Mouse (Mus musculus) kidney, postnatal 0 days (tissue): ENCODE measurements at regions not wholly inside any gene's neighbourhood (a gene's known extent, or its start where the extent isn't known, plus 50 kb on each side); places are given as distances from the start of the nearest gene placed in this dataset.

Source experiments
- ATAC-seq: fragments of 200-750 bp; cut with Nextera tagmentation; replicated peaks from 2 replicates; pipeline ENCODE4 v1.8.0; 2017; ENCODE audit warnings: low read depth, moderate number of reproducible peaks, moderate TSS enrichment, moderate library complexity; ENCODE audit not compliant: low FRiP score
- DNase-seq: peaks from one replicate; pipeline ENCODE4 v3.0.0-alpha.2; 2016; ENCODE audit warnings: low spot score
- H3K27ac ChIP-seq: fragments of 300-500 bp; sonication (generic); 2 replicates; pipeline ENCODE4 v1.5.1; 2014; ENCODE audit warnings: mild to moderate bottlenecking
- H3K27me3 ChIP-seq: fragments of 300-500 bp; sonication (generic); 2 replicates; pipeline ENCODE4 v1.6.1; 2014; ENCODE audit warnings: low read length, mixed read lengths; ENCODE audit not compliant: insufficient read depth
- H3K36me3 ChIP-seq: fragments of 300-500 bp; sonication (generic); 2 replicates; pipeline ENCODE4 v1.6.1; 2014; ENCODE audit warnings: low read length, mixed read lengths; ENCODE audit not compliant: insufficient read depth
- H3K4me1 ChIP-seq: fragments of 300-500 bp; sonication (generic); replicated peaks from 2 replicates; pipeline ENCODE4 v1.6.1; 2014; ENCODE audit warnings: antibody characterized with exemption, low read length, mixed read lengths; ENCODE audit not compliant: insufficient read depth
- H3K4me2 ChIP-seq: fragments of 300-500 bp; sonication (generic); 2 replicates; pipeline ENCODE4 v1.6.1; 2014; ENCODE audit warnings: mild to moderate bottlenecking, low read length, moderate library complexity, mixed read lengths
- H3K4me3 ChIP-seq: fragments of 300-500 bp; sonication (generic); replicated peaks from 2 replicates; pipeline ENCODE4 v1.5.1; 2014; ENCODE audit warnings: low read depth, low read length
- H3K9ac ChIP-seq: fragments of 300-500 bp; sonication (generic); 2 replicates; pipeline ENCODE4 v1.6.1; 2014; ENCODE audit warnings: low read depth, low read length
- H3K9me3 ChIP-seq: fragments of 300-500 bp; sonication (generic); replicated peaks from 2 replicates; pipeline ENCODE4 v1.6.1; 2016; ENCODE audit warnings: low read length, inconsistent platforms, mixed read lengths
- CTCF ChIP-seq: IDR thresholded peaks from 2 replicates; pipeline ENCODE4 v1.5.1; 2016; ENCODE audit warnings: antibody characterized with exemption, low read depth, mild to moderate bottlenecking, moderate library complexity
- WGBS: fragments of 180-500 bp; shearing (Covaris S2); extraction: QIAGEN DNeasy Blood & Tissue Kit; methylation state at CpG from one replicate; pipeline ENCODE4 v1.1.7; 2014; 5-methylcytosine and 5-hydroxymethylcytosine counted together

DNA sequence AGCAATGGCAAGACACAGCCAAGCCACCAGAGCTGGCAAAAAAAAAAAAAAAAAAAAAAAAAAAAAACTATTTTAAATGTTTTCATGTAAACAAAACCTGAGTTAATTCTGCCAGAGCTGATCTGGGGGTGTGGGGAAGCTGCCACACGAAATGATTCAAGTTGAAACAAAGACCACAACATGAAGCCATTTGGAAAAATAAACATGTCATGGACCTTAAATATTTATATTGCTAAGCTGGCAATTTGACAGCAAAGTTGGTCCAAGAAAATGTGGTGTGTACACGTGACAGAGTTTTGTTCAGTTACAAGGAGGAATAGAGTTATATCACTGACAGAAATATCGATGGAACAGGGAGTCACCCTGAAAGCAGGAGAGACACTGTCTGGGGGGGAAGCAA, 67.1 kb upstream of the Cdh5 start:
- DNase-seq (no peak), ATAC-seq (no peak)
- 62% methylated on average over 3 of the region's 3 CpGs for WGBS
- H3K9me3 ChIP-seq = no peaks in the 10 kb centered on the region
- H3K27ac ChIP-seq = no peak overlapping the region
- no peaks in the 10 kb centered on the region for H3K36me3 ChIP-seq
- H3K4me1 ChIP-seq = no peaks in the 10 kb centered on the region
- no peak overlapping the region for H3K9ac ChIP-seq
- no peak overlapping the region for H3K4me3 ChIP-seq
- TF ChIP-seq CTCF = no peak
- H3K27me3 ChIP-seq = no peaks in the 10 kb centered on the region
- no peak overlapping the region for H3K4me2 ChIP-seq

DNA sequence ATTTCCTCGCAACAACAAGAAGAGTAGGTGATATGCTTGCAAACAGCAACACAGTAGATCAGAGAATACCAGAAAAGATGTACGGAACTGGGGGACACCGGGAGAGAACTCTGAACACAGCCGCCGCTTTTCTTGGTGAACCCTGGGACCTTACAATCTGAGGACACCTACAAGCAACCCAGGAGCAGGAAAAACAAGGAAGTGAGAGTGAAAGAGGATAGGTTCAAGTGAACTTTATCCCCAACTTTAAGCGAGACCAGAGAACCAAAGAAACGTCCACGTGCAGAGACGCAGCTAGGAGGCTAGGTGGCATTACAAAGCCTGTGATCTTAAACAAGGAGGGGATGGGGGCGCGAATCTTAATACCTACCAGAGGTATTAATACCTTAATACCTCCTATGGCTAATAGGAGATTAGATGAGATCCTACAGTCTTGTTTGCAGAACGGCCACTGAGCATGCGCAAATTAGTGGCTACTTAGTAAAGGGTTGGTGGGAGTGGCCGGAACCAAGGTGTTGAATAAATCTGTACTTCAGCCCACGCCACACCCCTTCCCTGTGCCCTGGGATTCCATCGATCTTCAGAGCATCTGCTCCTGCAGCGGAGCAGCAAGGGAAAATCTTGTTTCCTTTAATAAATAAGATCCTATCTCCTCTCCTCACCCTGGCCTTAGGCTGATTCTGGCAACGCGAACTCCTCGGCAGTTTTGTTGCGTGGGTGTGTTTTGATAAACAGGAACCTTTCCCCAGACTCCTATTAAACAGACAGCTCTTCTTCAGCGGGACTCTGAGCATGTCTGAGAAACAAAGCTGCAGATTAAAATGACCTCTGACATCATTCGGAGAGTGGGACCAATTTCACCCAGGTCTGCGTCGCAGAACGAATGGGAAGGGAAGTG, 64.6 kb upstream of the Cdh5 start:
- no peak for ATAC-seq
- WGBS = 66% methylated on average over 26 of the region's 26 CpGs

DNA sequence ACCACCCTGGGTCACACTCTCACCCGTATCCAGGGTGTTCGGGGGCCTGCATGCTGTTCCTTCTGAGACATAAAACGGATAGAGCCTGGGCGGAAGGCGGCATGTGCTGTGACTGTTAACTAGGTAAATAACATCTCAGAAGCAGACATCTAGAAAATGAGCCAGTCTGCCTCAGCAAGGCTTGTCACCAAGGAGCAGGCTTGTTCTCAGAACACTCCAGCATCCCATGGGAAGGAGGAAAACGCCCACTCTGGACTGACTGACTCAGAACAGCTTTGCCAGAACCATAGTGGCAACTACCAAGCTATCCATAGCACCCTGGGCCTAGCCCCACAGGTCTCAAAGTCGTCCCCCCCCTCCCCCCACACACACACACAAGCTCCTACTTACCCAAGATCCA, 63.8 kb upstream of the Cdh5 start:
- Histone ChIP-seq H3K27ac (no peak overlapping the region), H3K4me3 (no peak overlapping the region), H3K36me3 (no peaks in the 10 kb centered on the region), H3K4me2 (no peak overlapping the region), H3K9ac (no peak overlapping the region), H3K27me3 (no peaks in the 10 kb centered on the region), H3K9me3 (no peaks in the 10 kb centered on the region), H3K4me1 (no peaks in the 10 kb centered on the region)
- ATAC-seq (no peak), DNase-seq (no peak)
- WGBS = 81% methylated on average over 7 of the region's 7 CpGs
- TF ChIP-seq CTCF = no peak

More for the DNA sequence above, 64.6 kb upstream of the Cdh5 start:
- no peak overlapping the region for H3K9ac ChIP-seq
- H3K4me2 ChIP-seq = no peak overlapping the region
- DNase-seq = no peak
- no peak overlapping the region for H3K27ac ChIP-seq
- H3K36me3 ChIP-seq = no peaks in the 10 kb centered on the region
- no peak overlapping the region for H3K4me3 ChIP-seq
- TF ChIP-seq CTCF = no peak
- H3K9me3 ChIP-seq = no peaks in the 10 kb centered on the region
- H3K4me1 ChIP-seq = no peaks in the 10 kb centered on the region
- no peaks in the 10 kb centered on the region for H3K27me3 ChIP-seq

DNA sequence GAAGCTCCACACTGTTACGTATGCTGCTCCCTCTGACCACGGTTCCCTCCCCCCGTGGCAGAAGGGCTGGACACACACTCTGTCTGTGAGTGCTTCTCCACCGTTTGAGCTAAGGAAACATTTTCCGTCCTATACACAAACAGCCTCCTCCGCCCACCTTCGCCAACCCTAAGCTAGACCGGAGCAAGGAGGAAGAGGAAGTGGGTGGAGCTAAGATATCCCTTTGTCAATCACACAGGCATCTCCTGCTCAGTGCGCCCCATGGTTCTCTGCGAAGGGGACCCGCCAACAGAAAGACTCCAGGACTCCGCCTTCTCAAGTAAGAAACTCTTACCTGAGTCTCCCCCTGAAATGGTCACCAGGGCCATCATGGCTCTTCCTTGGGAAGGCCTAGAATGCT, 61.9 kb upstream of the Cdh5 start:
- no peaks in the 10 kb centered on the region for H3K9me3 ChIP-seq
- no peak for TF ChIP-seq CTCF
- no peak overlapping the region for H3K4me3 ChIP-seq
- ATAC-seq = no peak
- H3K4me1 ChIP-seq = no peaks in the 10 kb centered on the region
- 59% methylated on average over 12 of the region's 12 CpGs for WGBS
- H3K4me2 ChIP-seq = no peak overlapping the region
- H3K27me3 ChIP-seq = no peaks in the 10 kb centered on the region
- H3K36me3 ChIP-seq = no peaks in the 10 kb centered on the region
- DNase-seq = no peak
- H3K9ac ChIP-seq = no peak overlapping the region
- H3K27ac ChIP-seq = no peak overlapping the region

DNA sequence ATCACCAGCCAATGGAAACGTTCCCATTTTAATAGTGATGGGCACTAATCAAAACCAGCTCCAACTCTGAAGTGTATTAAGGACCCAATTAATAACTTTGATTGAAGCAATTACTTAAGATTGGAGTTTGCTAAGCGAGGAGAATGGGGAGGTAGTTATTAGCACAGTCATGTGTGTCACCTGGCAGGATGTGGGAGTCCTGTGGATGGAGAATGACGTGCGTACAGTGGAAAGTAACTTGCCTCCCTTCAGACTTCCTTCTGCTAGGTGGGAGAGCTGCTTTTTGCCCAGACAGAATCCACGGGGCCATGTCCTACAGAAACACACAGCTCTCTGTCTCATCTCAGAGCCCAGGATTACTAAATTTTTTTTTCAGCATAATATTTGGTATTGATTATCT, 59.9 kb upstream of the Cdh5 start:
- TF ChIP-seq CTCF = no peak
- H3K4me3 ChIP-seq = no peak overlapping the region
- H3K4me2 ChIP-seq = no peak overlapping the region
- no peak overlapping the region for H3K9ac ChIP-seq
- ATAC-seq (no peak), DNase-seq (no peak)
- no peaks in the 10 kb centered on the region for H3K9me3 ChIP-seq
- 46% methylated on average over 5 of the region's 5 CpGs for WGBS
- no peaks in the 10 kb centered on the region for H3K27me3 ChIP-seq
- no peaks in the 10 kb centered on the region for H3K36me3 ChIP-seq
- no peak overlapping the region for H3K27ac ChIP-seq
- no peaks in the 10 kb centered on the region for H3K4me1 ChIP-seq

DNA sequence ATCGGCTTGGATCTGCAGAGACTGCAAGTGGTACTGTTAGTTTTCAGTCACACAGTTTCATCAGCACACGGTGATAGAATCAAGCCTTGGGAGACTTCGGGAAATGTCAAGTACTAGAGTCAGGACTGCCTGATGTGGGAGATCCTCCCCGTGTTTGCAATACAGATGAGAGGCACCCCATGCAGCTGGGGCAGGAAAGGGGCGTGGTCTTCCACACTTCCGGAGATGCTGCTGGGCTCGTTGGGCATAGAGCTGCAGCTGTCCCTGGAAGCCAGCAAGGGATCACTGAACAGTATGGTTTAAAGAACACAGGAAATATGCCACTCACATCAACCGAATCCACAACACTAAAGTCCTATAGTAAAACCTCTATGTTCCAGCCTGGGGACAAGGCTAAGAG, 59.0 kb upstream of the Cdh5 start:
- Histone ChIP-seq H3K9ac (no peak overlapping the region), H3K4me3 (no peak overlapping the region), H3K4me2 (no peak overlapping the region), H3K4me1 (no peaks in the 10 kb centered on the region), H3K27me3 (no peaks in the 10 kb centered on the region), H3K36me3 (no peaks in the 10 kb centered on the region), H3K9me3 (no peaks in the 10 kb centered on the region), H3K27ac (no peak overlapping the region)
- DNase-seq = peak; percentile 36
- ATAC-seq = no peak
- WGBS = 23% methylated on average over 8 of the region's 8 CpGs
- no peak for TF ChIP-seq CTCF

DNA sequence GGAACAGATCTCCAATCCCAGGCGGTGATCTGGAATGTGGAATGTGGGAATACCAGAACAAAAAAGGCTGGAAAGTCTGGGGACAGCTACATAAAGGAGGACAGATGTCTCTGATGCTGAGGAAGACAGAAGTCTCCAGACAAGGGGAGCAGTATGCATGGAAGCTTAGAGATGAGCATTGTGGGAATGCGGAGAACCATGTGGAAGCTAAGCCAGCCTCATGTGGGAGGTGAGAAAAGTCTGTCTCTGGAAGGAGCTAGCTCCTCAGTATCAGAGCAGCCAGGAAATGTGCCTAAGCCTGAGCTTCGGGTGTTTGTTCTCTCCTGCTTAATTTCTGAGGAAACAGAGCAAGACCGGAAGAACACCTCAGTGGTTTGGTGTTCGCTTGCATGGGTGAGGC, 53.4 kb upstream of the Cdh5 start:
- TF ChIP-seq CTCF = no peak

More for the DNA sequence above, 53.4 kb upstream of the Cdh5 start:
- no peaks in the 10 kb centered on the region for H3K9me3 ChIP-seq
- no peaks in the 10 kb centered on the region for H3K4me1 ChIP-seq
- no peaks in the 10 kb centered on the region for H3K36me3 ChIP-seq
- WGBS = 46% methylated on average over 5 of the region's 5 CpGs
- H3K27me3 ChIP-seq = no peaks in the 10 kb centered on the region
- no peak overlapping the region for H3K27ac ChIP-seq
- no peak overlapping the region for H3K4me2 ChIP-seq
- ATAC-seq = no peak
- no peak for DNase-seq
- no peak overlapping the region for H3K4me3 ChIP-seq
- no peak overlapping the region for H3K9ac ChIP-seq
